In the genomic region with DNA sequence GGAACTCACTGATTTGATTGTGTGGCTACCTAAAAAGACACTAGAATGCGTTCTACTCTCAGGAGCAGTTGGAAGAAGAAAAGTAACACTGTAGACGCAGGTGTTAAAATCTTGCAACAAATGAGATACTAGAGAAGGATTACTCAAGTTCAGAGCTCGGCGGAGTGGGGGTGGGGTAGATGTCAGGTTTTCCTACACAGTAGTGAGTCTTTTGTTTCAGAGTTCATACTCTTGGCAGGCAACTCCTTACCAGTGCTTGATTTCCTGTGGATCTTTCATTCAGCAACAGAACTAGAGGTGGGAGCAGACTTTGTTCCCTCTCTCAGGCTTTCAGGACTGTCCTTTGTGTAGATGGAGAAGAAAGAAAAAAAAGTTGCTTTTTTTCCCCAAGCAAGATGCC, we compare ENCODE assay signal across 17 mouse cellular contexts. TPM values are rescaled to one million over a fixed set of nuclear protein-coding genes. Genes with fewer than 3 reads are reported as not detected.
A peak's percentile ranks its signal among the peaks of the same experiment; 100 is the strongest.
DNase-seq lines count a peak whose midpoint lies in the region; ATAC-seq and TF ChIP-seq lines count a peak whose summit lies in the region.
"Had no signal": no experiment of that assay in that cellular context is flagged by ENCODE, and none has a peak within 500 bp of the region (broad histone marks: within the 10 kb centered on the region; RNA-seq: fewer than 3 reads in every experiment).

No protein-coding gene starts in this region.

- no peaks in the 10 kb centered on the region for H3K9me3 ChIP-seq in embryonic facial prominence, embryonic 14.5 days (ENCODE audit: control insufficient read depth, low read length)
- no peaks in the 10 kb centered on the region for H3K9me3 ChIP-seq in embryonic facial prominence, embryonic 10.5 days
- H3K9me3 ChIP-seq in hindbrain, embryonic 16.5 days (ENCODE audit: control insufficient read depth, low read length) = no peaks in the 10 kb centered on the region
- no peaks in the 10 kb centered on the region for H3K9me3 ChIP-seq in hindbrain, embryonic 14.5 days (ENCODE audit: control insufficient read depth, low read length)
- no peaks in the 10 kb centered on the region for H3K9me3 ChIP-seq in midbrain, embryonic 11.5 days (ENCODE audit: control insufficient read depth, low read length)
- H3K9me3 ChIP-seq in midbrain, postnatal 0 days (ENCODE audit: low read length) = no peaks in the 10 kb centered on the region
- H3K9me3 ChIP-seq: embryonic facial prominence, embryonic 13.5 days; limb, embryonic 12.5 days; midbrain, embryonic 13.5 days had no signal

- no peaks in the 10 kb centered on the region for H3K27me3 ChIP-seq in embryonic facial prominence, embryonic 14.5 days (replicated peaks; ENCODE audit: control insufficient read depth, insufficient read depth, low read length)
- H3K27me3 ChIP-seq in embryonic facial prominence, embryonic 10.5 days (replicated peaks; ENCODE audit: low read depth, poor library complexity, severe bottlenecking) = no peaks in the 10 kb centered on the region
- no peaks in the 10 kb centered on the region for H3K27me3 ChIP-seq in hindbrain, embryonic 16.5 days (replicated peaks; ENCODE audit: control insufficient read depth, insufficient read depth, low read length)
- no peaks in the 10 kb centered on the region for H3K27me3 ChIP-seq in hindbrain, embryonic 14.5 days (ENCODE audit: control insufficient read depth, insufficient read depth, low read length)
- peaks cover 9% of the 10 kb centered on the region; the same call in 1 of the 2 replicates for H3K27me3 ChIP-seq in midbrain, embryonic 11.5 days (ENCODE audit: control insufficient read depth, insufficient read depth, low read length)
- H3K27me3 ChIP-seq in midbrain, postnatal 0 days (ENCODE audit: insufficient read depth, low read length) = no peaks in the 10 kb centered on the region
- H3K27me3 ChIP-seq: embryonic facial prominence, embryonic 13.5 days; limb, embryonic 12.5 days had no signal

- H3K4me3 ChIP-seq in embryonic facial prominence, embryonic 14.5 days (ENCODE audit: low read depth, low read length) = no peak overlapping the region
- H3K4me3 ChIP-seq in embryonic facial prominence, embryonic 10.5 days = no peak overlapping the region
- no peak overlapping the region for H3K4me3 ChIP-seq in hindbrain, embryonic 16.5 days (ENCODE audit: low read length)
- no peak overlapping the region for H3K4me3 ChIP-seq in hindbrain, embryonic 14.5 days (replicated peaks; ENCODE audit: low read length)
- H3K4me3 ChIP-seq in midbrain, embryonic 11.5 days (ENCODE audit: low read depth, low read length) = no peak overlapping the region
- no peak overlapping the region for H3K4me3 ChIP-seq in midbrain, postnatal 0 days (ENCODE audit: low read depth, low read length)
- H3K4me3 ChIP-seq: embryonic facial prominence, embryonic 13.5 days; limb, embryonic 12.5 days; midbrain, embryonic 13.5 days had no signal

- no peaks in the 10 kb centered on the region for H3K36me3 ChIP-seq in embryonic facial prominence, embryonic 14.5 days (ENCODE audit: control insufficient read depth, insufficient read depth, low read length)
- H3K36me3 ChIP-seq in embryonic facial prominence, embryonic 10.5 days (replicated peaks) = no peaks in the 10 kb centered on the region
- no peaks in the 10 kb centered on the region for H3K36me3 ChIP-seq in hindbrain, embryonic 16.5 days (ENCODE audit: control insufficient read depth, insufficient read depth, low read length)
- no peaks in the 10 kb centered on the region for H3K36me3 ChIP-seq in hindbrain, embryonic 14.5 days (replicated peaks; ENCODE audit: control insufficient read depth, insufficient read depth)
- no peaks in the 10 kb centered on the region for H3K36me3 ChIP-seq in midbrain, embryonic 11.5 days (ENCODE audit: control insufficient read depth, insufficient read depth, low read length)
- no peaks in the 10 kb centered on the region for H3K36me3 ChIP-seq in midbrain, postnatal 0 days (ENCODE audit: insufficient read depth, low read length)
- H3K36me3 ChIP-seq: embryonic facial prominence, embryonic 13.5 days; limb, embryonic 12.5 days; midbrain, embryonic 13.5 days had no signal

- H3K9ac ChIP-seq in embryonic facial prominence, embryonic 14.5 days (ENCODE audit: low read depth, low read length) = no peak overlapping the region
- H3K9ac ChIP-seq in hindbrain, embryonic 16.5 days (ENCODE audit: low read depth, low read length) = no peak overlapping the region
- H3K9ac ChIP-seq in hindbrain, embryonic 14.5 days = no peak overlapping the region
- H3K9ac ChIP-seq in midbrain, embryonic 11.5 days (ENCODE audit: low read length) = no peak overlapping the region
- H3K9ac ChIP-seq in midbrain, postnatal 0 days (replicated peaks; ENCODE audit: low read length, poor library complexity, severe bottlenecking) = no peak overlapping the region
- H3K9ac ChIP-seq: embryonic facial prominence, embryonic 13.5 days; limb, embryonic 12.5 days; lung, embryonic 14.5 days; midbrain, embryonic 13.5 days had no signal

- DNase-seq in embryonic facial prominence, embryonic 14.5 days (ENCODE audit: low spot score) = peak; percentile 67
- DNase-seq in embryonic facial prominence, embryonic 10.5 days (ENCODE audit: low spot score) = no peak
- DNase-seq in hindbrain, embryonic 14.5 days (ENCODE audit: low spot score) = no peak
- DNase-seq in midbrain, embryonic 11.5 days (ENCODE audit: low spot score, missing footprints) = peak; percentile 84
- no peak for DNase-seq in midbrain, postnatal 0 days (ENCODE audit: low spot score)
- DNase-seq in testis, postnatal 10 days (ENCODE audit: low spot score) = peak; percentile 80
- DNase-seq in gastrocnemius, adult 18-20 months (ENCODE audit: low spot score) = no peak
- DNase-seq: adrenal gland, adult 8-10 months; cerebellum, postnatal 36 days; lung, embryonic 14.5 days had no signal

- H3K4me1 ChIP-seq in embryonic facial prominence, embryonic 14.5 days (ENCODE audit: control insufficient read depth, insufficient read depth, low read length) = peaks cover 34% of the 10 kb centered on the region
- peaks cover 30% of the 10 kb centered on the region for H3K4me1 ChIP-seq in embryonic facial prominence, embryonic 10.5 days
- H3K4me1 ChIP-seq in hindbrain, embryonic 16.5 days (ENCODE audit: control insufficient read depth, insufficient read depth, low read depth, low read length) = peaks cover 7% of the 10 kb centered on the region
- peaks cover 26% of the 10 kb centered on the region for H3K4me1 ChIP-seq in hindbrain, embryonic 14.5 days (replicated peaks; ENCODE audit: control insufficient read depth, insufficient read depth, low read length)
- peaks cover 23% of the 10 kb centered on the region for H3K4me1 ChIP-seq in midbrain, embryonic 11.5 days (ENCODE audit: control insufficient read depth, insufficient read depth, low read length)
- 0 out of 2 replicates have a peak, but pooled peaks cover 4% of the 10 kb centered on the region for H3K4me1 ChIP-seq in midbrain, postnatal 0 days (ENCODE audit: insufficient read depth, low read length)

- TF ChIP-seq CTCF in midbrain, postnatal 0 days (IDR thresholded peaks at IDR 0.05) = no peak

- no peak overlapping the region for H3K4me2 ChIP-seq in embryonic facial prominence, embryonic 14.5 days (ENCODE audit: low read depth, low read length)
- no peak overlapping the region for H3K4me2 ChIP-seq in hindbrain, embryonic 16.5 days (ENCODE audit: low read length)
- H3K4me2 ChIP-seq in hindbrain, embryonic 14.5 days (replicated peaks) = no peak overlapping the region
- no peak overlapping the region for H3K4me2 ChIP-seq in midbrain, embryonic 11.5 days
- H3K4me2 ChIP-seq in midbrain, postnatal 0 days (ENCODE audit: low read depth, low read length, poor library complexity, severe bottlenecking) = no peak overlapping the region
- H3K4me2 ChIP-seq: embryonic facial prominence, embryonic 13.5 days; limb, embryonic 12.5 days; lung, embryonic 14.5 days; midbrain, embryonic 13.5 days had no signal

- H3K27ac ChIP-seq in embryonic facial prominence, embryonic 14.5 days (replicated peaks; ENCODE audit: low read depth, low read length) = no peak overlapping the region
- H3K27ac ChIP-seq in embryonic facial prominence, embryonic 10.5 days (replicated peaks) = no peak overlapping the region
- 0 out of 2 replicates have a peak overlapping the region, but pooled peaks have one; percentile 34 for H3K27ac ChIP-seq in hindbrain, embryonic 16.5 days (ENCODE audit: low read depth, low read length)
- no peak overlapping the region for H3K27ac ChIP-seq in hindbrain, embryonic 14.5 days
- H3K27ac ChIP-seq in midbrain, embryonic 11.5 days (ENCODE audit: low read depth, low read length) = no peak overlapping the region
- H3K27ac ChIP-seq in midbrain, postnatal 0 days (ENCODE audit: low read depth, low read length) = no peak overlapping the region
- H3K27ac ChIP-seq: embryonic facial prominence, embryonic 13.5 days; limb, embryonic 12.5 days; midbrain, embryonic 13.5 days had no signal

- ATAC-seq in embryonic facial prominence, embryonic 14.5 days (ENCODE audit: low read depth) = peak; percentile 31; the same call in 1 of the 2 replicates
- no peak for ATAC-seq in hindbrain, embryonic 16.5 days
- ATAC-seq in hindbrain, embryonic 14.5 days (ENCODE audit: low FRiP score) = no peak
- ATAC-seq in midbrain, embryonic 11.5 days (ENCODE audit: low FRiP score) = no peak
- no peak for ATAC-seq in midbrain, postnatal 0 days (ENCODE audit: low FRiP score)
- ATAC-seq: intestine, embryonic 16.5 days; midbrain, embryonic 13.5 days had no signal

- WGBS in embryonic facial prominence, embryonic 14.5 days = 60% methylated on average over 4 of the region's 4 CpGs
- 66% methylated on average over 4 of the region's 4 CpGs for WGBS in embryonic facial prominence, embryonic 10.5 days
- WGBS in hindbrain, embryonic 16.5 days = 59% methylated on average over 4 of the region's 4 CpGs
- 55% methylated on average over 4 of the region's 4 CpGs for WGBS in hindbrain, embryonic 14.5 days
- WGBS in midbrain, embryonic 11.5 days = 43% methylated on average over 4 of the region's 4 CpGs
- WGBS in midbrain, postnatal 0 days = 40% methylated on average over 4 of the region's 4 CpGs

RNA-seq across cellular contexts. Expression of gene E130114P18Rik, which starts 46.6 kb away (rescaled TPM):
- polyA plus RNA-seq in embryonic facial prominence, embryonic 14.5 days (2014; fragmentation: Nextera tagmentation; extraction: Ambion mirVana) = 4.1 and 4.4 TPM in 2 replicates
- 10.9 and 13.6 TPM in 2 replicates for polyA plus RNA-seq in embryonic facial prominence, embryonic 10.5 days (2016; fragmentation: Nextera tagmentation; extraction: Ambion mirVana)
- 20.9 and 21.5 TPM in 2 replicates for polyA plus RNA-seq in hindbrain, embryonic 16.5 days (2015; fragmentation: Nextera tagmentation; extraction: Ambion mirVana)
- 26.3 and 28.0 TPM in 2 replicates for polyA plus RNA-seq in hindbrain, embryonic 14.5 days (2014; fragmentation: Nextera tagmentation; extraction: Ambion mirVana)
- polyA plus RNA-seq in midbrain, embryonic 11.5 days (2014; fragmentation: Nextera tagmentation; extraction: Ambion mirVana) = 6.5 and 7.7 TPM in 2 replicates
- 8.4 and 13.5 TPM in 2 replicates for total RNA-seq in midbrain, postnatal 0 days (2014; rRNA removed)
- polyA plus RNA-seq in midbrain, postnatal 0 days (2015; fragmentation: Nextera tagmentation; extraction: Ambion mirVana) = 13.7 and 16.2 TPM in 2 replicates
- total RNA-seq in gastrocnemius, adult 18-20 months (2021) = under 1 TPM in 1 of 2 experiments, not detected in 1; 0.21 TPM
- total RNA-seq: granulocyte monocyte progenitor cell, adult 5-6 weeks had no signal
- polyA plus RNA-seq: spleen, adult 2 months had no signal

RNA-seq across cellular contexts. Expression of gene Nfia, which starts 51.9 kb away (rescaled TPM):
- polyA plus RNA-seq in embryonic facial prominence, embryonic 14.5 days (2014; fragmentation: Nextera tagmentation; extraction: Ambion mirVana) = 61.7 and 62.6 TPM in 2 replicates
- polyA plus RNA-seq in embryonic facial prominence, embryonic 10.5 days (2016; fragmentation: Nextera tagmentation; extraction: Ambion mirVana) = 8.0 and 17.0 TPM in 2 replicates
- polyA plus RNA-seq in hindbrain, embryonic 16.5 days (2015; fragmentation: Nextera tagmentation; extraction: Ambion mirVana) = 38.4 and 43.4 TPM in 2 replicates
- polyA plus RNA-seq in hindbrain, embryonic 14.5 days (2014; fragmentation: Nextera tagmentation; extraction: Ambion mirVana) = 47.8 and 49.2 TPM in 2 replicates
- 14.1 and 15.8 TPM in 2 replicates for polyA plus RNA-seq in midbrain, embryonic 11.5 days (2014; fragmentation: Nextera tagmentation; extraction: Ambion mirVana)
- total RNA-seq in midbrain, postnatal 0 days (2014; rRNA removed) = 45.9 and 51.7 TPM in 2 replicates
- 29.9 and 35.7 TPM in 2 replicates for polyA plus RNA-seq in midbrain, postnatal 0 days (2015; fragmentation: Nextera tagmentation; extraction: Ambion mirVana)
- 10 to 100 TPM; 56.3 to 56.9 TPM for total RNA-seq in gastrocnemius, adult 18-20 months (2021)

Comparison
In these comparisons a context has a peak if more than half of its experiments do, and no peak if none do; other contexts are left out.
1. DNase-seq: peak in embryonic facial prominence, embryonic 14.5 days (single experiment), midbrain, embryonic 11.5 days (single experiment) and testis, postnatal 10 days (single experiment); none in embryonic facial prominence, embryonic 10.5 days (single experiment), hindbrain, embryonic 14.5 days (single experiment), midbrain, postnatal 0 days (single experiment) and gastrocnemius, adult 18-20 months (single experiment).